Mouse (Mus musculus) embryonic facial prominence, embryonic 10.5 days (tissue): Measurements from ENCODE around the gene Ankrd35. TPM values are rescaled to one million over a fixed set of nuclear protein-coding genes. Genes with fewer than 3 reads are reported as not detected.
A peak's percentile ranks its signal among the peaks of the same experiment; 100 is the strongest.
"Not testable (repeated sequence)": the region's sequence is repeated elsewhere in the genome, so short reads cannot be mapped to it uniquely, and the experiment has no call there.

ENCODE experiments used
- DNase-seq: peaks from one replicate; pipeline ENCODE4 v3.0.0-alpha.2; 2017; ENCODE audit warnings: low spot score
- H3K27ac ChIP-seq: fragments of 300-500 bp; sonication (generic); replicated peaks from 2 replicates; pipeline ENCODE4 v1.5.1; 2016; ENCODE audit warnings: mild to moderate bottlenecking
- H3K27me3 ChIP-seq: fragments of 300-500 bp; sonication (generic); replicated peaks from 2 replicates; pipeline ENCODE4 v1.6.1; 2016; ENCODE audit warnings: low read depth, mild to moderate bottlenecking; ENCODE audit not compliant: poor library complexity, severe bottlenecking
- H3K36me3 ChIP-seq: fragments of 300-500 bp; sonication (generic); replicated peaks from 2 replicates; pipeline ENCODE4 v1.6.1; 2016; ENCODE audit warnings: mild to moderate bottlenecking, moderate library complexity
- H3K4me1 ChIP-seq: fragments of 300-500 bp; sonication (generic); 2 replicates; pipeline ENCODE4 v1.6.1; 2016
- H3K4me3 ChIP-seq: fragments of 300-500 bp; sonication (generic); 2 replicates; pipeline ENCODE4 v1.5.1; 2016; ENCODE audit warnings: mild to moderate bottlenecking, moderate library complexity
- H3K9me3 ChIP-seq: fragments of 300-500 bp; sonication (generic); 2 replicates; pipeline ENCODE4 v1.6.1; 2016; ENCODE audit warnings: mild to moderate bottlenecking
- WGBS: fragments of 180-500 bp; shearing (Covaris S2); methylation state at CpG from one replicate; pipeline ENCODE4 v1.1.7; 2016; 5-methylcytosine and 5-hydroxymethylcytosine counted together
- polyA plus RNA-seq: library from polyadenylated mRNA; unstranded; fragments of >200 nt; fragmentation: Nextera tagmentation; extraction: Ambion mirVana; gene quantifications from 2 replicates; pipeline ENCODE4 v1.2.1, GENCODE M21; 2016

Ankrd35 gene
- polyA plus RNA-seq, 1 experiment from 2014 or later = 0.11 TPM

DNA sequence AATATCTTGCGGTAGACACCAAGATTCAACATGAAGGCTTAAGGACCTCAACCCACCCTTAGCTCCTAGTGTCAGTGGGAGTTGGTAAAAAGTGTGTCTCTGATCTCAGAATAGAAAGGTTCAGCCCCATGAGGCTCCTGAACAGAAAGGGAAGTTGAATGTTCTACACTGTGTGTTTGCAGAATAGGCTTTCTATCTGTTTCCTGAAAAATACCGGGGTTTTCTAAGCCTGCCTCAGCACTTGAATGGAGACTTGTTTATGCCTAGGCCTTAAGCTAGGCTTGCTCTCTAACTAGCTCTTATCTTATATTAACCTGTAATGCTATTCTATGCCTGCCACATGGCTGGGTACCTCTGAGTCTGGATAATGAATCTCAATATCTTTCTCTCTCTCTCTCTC, 9.0 kb upstream of the Ankrd35 start:
- Histone ChIP-seq H3K4me1 (peaks cover 19% of the 10 kb centered on the region), H3K36me3 (peaks cover 12% of the 10 kb centered on the region; the same call in 1 of the 2 replicates), H3K4me3 (no peak overlapping the region), H3K9me3 (no peaks in the 10 kb centered on the region), H3K27me3 (peaks cover 6% of the 10 kb centered on the region; the same call in 1 of the 2 replicates), H3K27ac (no peak overlapping the region)
- no peak for DNase-seq
- WGBS = 86% methylated on average over 2 of the region's 2 CpGs

DNA sequence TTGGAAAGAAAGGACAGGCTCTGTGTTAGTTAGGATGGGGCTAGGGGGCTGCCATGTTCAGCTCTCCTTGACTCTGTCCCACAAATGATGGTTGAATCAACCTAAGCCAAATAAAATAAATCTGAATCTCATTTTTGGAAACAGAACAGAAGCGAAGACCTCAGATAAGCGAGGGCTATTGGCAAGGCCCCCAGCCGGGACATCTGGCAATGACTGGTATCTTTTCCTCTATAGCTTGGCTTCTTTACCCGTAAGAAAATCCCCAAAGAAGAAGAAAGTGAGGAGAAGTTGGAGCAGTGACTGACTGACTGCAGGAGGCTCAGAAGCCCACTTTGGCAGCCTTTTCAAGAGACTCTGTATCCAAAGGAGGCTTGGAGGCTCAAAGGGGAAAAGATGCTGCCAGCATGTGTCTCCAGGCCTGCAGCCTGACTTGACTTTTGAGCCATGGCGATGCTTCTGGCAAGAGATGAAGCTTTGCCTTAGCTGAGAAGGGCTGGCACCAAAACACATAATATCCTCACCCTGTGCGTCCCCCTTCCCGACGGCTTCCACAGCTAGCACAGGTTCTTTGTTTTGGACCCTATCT, 7.1 kb upstream of the Ankrd35 start:
- peak overlapping the region; percentile 48 for H3K4me3 ChIP-seq
- H3K9me3 ChIP-seq = no peaks in the 10 kb centered on the region
- H3K27ac ChIP-seq = peak overlapping the region; percentile 75
- H3K4me1 ChIP-seq = peaks cover 19% of the 10 kb centered on the region
- 0 out of 2 replicates have a peak, but pooled peaks cover 1% of the 10 kb centered on the region for H3K36me3 ChIP-seq
- H3K27me3 ChIP-seq = peaks cover 6% of the 10 kb centered on the region; the same call in 1 of the 2 replicates
- 46% methylated on average over 8 of the region's 8 CpGs for WGBS
- DNase-seq = no peak

DNA sequence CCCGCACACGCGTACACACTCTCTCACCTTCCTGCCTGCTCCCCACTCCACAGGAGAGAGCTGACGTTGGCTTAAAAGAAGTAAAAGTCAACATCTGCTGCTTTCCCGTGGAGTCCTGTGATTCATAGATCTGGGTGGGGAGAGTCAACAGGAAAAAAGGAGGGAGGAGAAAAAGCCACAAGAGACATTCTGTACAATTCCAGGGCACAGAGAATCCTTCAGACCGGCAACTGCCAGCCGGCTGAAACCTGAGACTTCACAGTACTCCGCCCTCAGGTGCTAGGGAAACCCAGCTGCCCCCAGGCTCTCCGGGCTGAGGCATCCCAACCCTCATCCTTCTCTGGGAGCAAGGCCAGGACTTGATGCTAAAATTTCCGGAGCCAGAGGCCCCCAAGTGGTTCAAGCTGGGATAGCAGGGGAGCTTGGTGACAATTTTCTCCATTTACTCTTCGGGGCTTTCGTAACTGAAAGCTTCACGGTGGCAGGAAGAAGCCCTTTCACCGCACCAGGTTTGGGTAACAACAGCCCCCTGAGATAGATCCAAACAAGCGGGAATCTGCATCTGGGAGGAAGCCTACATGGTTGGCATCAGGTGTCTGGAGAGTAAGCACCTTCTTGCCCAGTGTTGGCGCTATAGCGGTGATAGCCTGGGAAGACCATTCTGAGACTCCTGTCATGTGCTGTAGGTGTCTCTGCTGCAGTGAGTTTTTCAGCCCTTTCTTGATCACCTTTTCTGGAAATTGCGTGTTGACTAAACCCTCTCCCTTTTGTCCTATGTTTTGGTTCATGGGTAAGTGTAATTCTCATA, 6.3 kb upstream of the Ankrd35 start:
- H3K27ac ChIP-seq = peak overlapping the region; percentile 75
- H3K36me3 ChIP-seq = no peaks in the 10 kb centered on the region
- H3K4me1 ChIP-seq = peaks cover 19% of the 10 kb centered on the region
- H3K27me3 ChIP-seq = peaks cover 6% of the 10 kb centered on the region; the same call in 1 of the 2 replicates
- peak; percentile 90 for DNase-seq
- 8% methylated on average over 15 of the region's 18 CpGs for WGBS
- peak overlapping the region; percentile 48 for H3K4me3 ChIP-seq
- no peaks in the 10 kb centered on the region for H3K9me3 ChIP-seq

DNA sequence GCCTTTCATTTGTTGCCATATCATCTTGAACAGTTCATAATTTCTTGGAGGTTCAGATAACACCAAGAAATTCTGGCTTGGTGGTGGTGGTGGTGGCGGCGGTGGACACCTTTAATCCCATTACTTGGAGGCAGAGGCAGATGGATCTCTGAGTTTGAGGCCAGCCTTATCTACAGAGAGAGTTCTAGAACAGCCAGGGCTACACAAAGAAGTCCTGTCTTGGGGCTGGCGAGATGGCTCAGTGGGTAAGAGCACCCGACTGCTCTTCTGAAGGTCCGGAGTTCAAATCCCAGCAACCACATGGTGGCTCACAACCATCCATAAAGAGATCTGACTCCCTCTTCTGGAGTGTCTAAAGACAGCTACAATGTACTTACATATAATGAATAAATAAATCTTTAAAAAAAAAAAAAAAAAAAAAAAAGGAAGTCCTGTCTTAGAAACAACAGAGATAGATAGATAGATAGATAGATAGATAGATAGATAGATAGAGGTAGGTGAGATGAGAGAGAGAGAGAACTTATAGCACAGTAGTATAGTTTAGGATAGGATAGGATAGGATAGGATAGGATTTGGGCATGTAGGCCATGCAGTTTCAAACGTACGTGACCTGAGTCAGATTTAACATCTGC, 4.1 kb upstream of the Ankrd35 start:
- WGBS = 85% methylated on average over 7 of the region's 7 CpGs

DNA sequence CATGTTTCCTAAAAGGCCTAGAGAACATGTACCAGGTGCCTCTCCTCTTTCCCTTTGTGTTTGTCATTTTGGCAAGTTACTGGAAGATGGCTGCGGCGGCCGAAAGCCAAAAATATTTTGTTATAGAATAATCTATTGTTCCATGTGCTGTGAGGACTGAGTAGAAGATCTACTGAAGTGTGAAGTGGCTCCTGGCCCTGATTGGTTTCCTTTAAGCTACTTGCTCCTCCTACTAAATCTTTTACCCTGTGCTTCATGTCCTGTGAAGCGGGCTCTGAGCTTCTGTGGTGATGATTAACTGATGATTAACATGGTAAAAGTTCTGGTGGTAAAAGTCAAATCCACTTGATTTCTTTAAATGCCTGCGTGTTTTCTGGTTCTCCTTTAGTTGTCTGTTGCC, 3.0 kb upstream of the Ankrd35 start:
- Histone ChIP-seq H3K27me3 (peaks cover 24% of the 10 kb centered on the region), H3K4me3 (no peak overlapping the region), H3K27ac (no peak overlapping the region), H3K4me1 (peaks cover 32% of the 10 kb centered on the region), H3K36me3 (no peaks in the 10 kb centered on the region), H3K9me3 (no peaks in the 10 kb centered on the region)
- no peak for DNase-seq
- WGBS = 95% methylated on average over 5 of the region's 5 CpGs

More for the DNA sequence above, 4.1 kb upstream of the Ankrd35 start:
- H3K4me1 ChIP-seq = peaks cover 32% of the 10 kb centered on the region
- not testable (repeated sequence) for H3K4me3 ChIP-seq, H3K27ac ChIP-seq, H3K36me3 ChIP-seq, H3K9me3 ChIP-seq, DNase-seq
- H3K27me3 ChIP-seq = peaks cover 13% of the 10 kb centered on the region

DNA sequence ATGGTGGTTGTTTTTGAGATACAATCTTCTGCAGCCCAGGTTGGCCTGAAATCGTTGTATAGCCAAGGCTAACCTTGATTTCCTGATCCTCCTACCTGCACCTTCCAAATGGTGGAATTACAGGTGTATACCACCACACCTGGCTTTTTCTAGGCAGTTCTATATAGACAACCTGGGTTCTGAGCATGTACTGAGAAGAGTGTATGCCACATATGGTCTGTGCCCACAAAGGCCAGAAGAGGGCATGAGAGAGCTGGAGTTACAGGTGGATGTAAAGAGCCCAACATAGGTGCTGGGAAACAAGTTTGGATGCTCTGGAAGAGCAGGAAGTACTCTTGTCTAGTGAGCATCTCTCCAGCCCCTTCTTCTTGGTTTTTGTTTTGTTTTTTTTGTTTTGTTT, 2.6 kb upstream of the Ankrd35 start:
- 42% methylated on average over 1 of the region's 1 CpGs for WGBS
- Histone ChIP-seq H3K27me3 (peaks cover 27% of the 10 kb centered on the region), H3K27ac (no peak overlapping the region), H3K36me3 (no peaks in the 10 kb centered on the region), H3K9me3 (no peaks in the 10 kb centered on the region), H3K4me1 (peaks cover 32% of the 10 kb centered on the region), H3K4me3 (no peak overlapping the region)
- DNase-seq = no peak

DNA sequence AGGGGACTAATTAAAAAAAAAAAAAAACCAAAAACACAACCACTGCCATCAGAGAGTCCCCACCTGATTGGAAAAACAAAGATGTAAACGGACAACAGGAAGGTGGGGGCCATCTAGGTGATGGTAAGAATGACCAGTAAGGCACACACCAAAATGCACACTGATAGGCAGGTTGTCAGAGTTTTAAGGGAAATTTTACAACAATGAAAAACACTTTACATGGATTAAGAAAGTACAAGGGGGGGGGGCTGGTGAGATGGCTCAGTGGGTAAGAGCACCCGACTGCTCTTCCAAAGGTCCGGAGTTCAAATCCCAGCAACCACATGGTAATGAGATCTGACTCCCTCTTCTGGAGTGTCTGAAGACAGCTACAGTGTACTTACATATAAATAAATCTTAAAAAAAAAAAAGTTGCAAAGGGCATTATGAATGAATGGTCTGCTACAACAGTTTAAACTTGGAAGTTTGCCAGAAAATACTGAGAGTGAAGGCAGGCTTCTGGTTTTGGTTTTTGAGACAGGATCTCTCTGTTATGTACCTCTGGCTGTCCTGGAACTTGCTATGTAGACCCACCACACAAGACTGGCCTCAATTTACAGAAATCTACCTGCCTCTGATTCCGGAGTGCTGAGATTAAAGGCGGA, 1.4 kb upstream of the Ankrd35 start:
- no peaks in the 10 kb centered on the region for H3K36me3 ChIP-seq
- no peak overlapping the region for H3K4me3 ChIP-seq
- 94% methylated on average over 5 of the region's 5 CpGs for WGBS
- H3K4me1 ChIP-seq = peaks cover 24% of the 10 kb centered on the region
- no peak for DNase-seq
- H3K9me3 ChIP-seq = no peaks in the 10 kb centered on the region
- no peak overlapping the region for H3K27ac ChIP-seq
- H3K27me3 ChIP-seq = peaks cover 27% of the 10 kb centered on the region

DNA sequence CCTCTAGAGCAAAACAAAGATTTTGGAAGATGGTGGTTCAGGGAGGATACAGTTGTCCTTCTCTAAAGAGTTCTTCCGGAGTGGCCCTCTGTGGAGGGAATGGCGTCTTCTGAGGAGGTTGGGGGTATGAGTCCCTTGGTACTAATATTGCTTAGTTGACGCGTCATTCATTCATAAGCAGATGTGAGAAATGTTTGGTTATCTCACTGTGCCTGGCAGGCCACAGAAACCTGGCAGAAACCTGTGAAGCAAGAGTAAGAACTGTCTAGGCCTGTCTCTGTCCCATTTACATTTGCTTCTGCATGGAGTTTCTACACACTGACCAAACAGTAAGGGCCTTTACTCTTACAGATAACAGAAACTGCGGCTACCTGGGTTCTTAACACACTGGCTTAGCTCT, 1.6 kb downstream of the Ankrd35 start:
- Histone ChIP-seq H3K36me3 (no peaks in the 10 kb centered on the region), H3K4me1 (peaks cover 33% of the 10 kb centered on the region), H3K27me3 (peaks cover 22% of the 10 kb centered on the region), H3K27ac (no peak overlapping the region), H3K9me3 (no peaks in the 10 kb centered on the region), H3K4me3 (no peak overlapping the region)
- 92% methylated on average over 5 of the region's 5 CpGs for WGBS
- DNase-seq = no peak

DNA sequence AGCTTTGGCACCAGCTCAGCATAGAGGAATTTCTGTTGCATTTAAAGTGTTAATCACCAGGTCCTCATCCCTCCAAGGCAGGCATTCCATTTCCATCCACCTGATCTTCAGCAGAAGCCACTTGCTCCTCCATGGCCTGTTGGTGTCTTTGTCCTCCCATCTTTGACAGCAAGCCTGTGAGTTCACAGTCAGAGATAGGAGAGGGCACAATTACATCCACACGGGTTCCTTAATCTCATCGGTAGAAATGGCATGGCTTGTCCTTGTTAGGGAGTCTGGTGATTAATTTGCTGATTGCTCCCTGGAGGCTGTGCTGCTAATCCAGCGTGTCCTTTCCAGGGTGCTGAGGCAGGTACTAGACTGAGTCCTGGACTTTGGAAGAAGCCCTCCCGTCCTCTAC, 3.6 kb downstream of the Ankrd35 start:
- no peak for DNase-seq
- no peaks in the 10 kb centered on the region for H3K36me3 ChIP-seq
- H3K27ac ChIP-seq = no peak overlapping the region
- peaks cover 33% of the 10 kb centered on the region for H3K4me1 ChIP-seq
- H3K4me3 ChIP-seq = no peak overlapping the region
- peaks cover 29% of the 10 kb centered on the region for H3K27me3 ChIP-seq
- WGBS = 71% methylated on average over 4 of the region's 4 CpGs
- no peaks in the 10 kb centered on the region for H3K9me3 ChIP-seq

DNA sequence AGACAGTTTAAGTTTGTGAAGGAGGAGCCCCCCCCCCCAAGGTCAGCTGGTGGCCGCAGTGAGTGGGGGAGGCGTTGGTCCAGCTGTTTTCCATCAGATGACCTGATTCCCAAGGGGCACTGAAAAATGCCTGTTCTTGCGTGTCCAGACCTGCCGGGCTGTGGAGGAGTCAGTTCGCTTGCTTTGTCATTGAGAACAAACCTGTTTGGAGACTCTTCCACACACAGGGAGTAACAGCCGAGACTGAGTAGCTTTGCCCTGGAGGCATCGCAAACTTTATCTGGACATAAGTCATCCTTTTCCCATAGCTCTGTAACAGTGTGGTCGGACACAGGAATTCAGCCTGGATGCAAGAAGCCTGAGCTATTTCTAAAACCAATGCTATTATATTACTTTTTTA, 4.5 kb downstream of the Ankrd35 start:
- WGBS = 33% methylated on average over 8 of the region's 8 CpGs
- no peaks in the 10 kb centered on the region for H3K36me3 ChIP-seq
- peaks cover 38% of the 10 kb centered on the region for H3K4me1 ChIP-seq
- peak overlapping the region; percentile 44; the same call in 1 of the 2 replicates for H3K27ac ChIP-seq
- no peaks in the 10 kb centered on the region for H3K9me3 ChIP-seq
- peak overlapping the region; percentile 12; the same call in 1 of the 2 replicates for H3K4me3 ChIP-seq
- peaks cover 39% of the 10 kb centered on the region for H3K27me3 ChIP-seq
- peak; percentile 68 for DNase-seq

DNA sequence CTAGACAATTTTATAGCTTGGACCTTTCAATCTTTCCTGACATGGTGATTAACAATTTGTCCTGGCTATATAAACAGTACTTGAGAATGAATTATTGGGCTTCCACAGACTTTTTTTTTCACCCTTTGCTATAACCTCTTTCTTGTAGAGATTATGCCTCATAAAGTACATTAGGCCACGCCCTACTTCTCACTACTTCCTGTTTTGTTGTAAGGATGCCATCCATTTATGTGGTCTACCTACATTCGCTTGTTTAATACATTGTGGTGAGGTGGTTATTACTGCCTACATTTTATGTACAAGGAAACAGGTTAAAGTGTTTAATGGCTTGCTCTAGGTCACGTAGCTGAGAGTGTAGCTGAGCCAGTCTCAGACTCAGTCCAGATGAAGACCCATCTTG, 5.2 kb downstream of the Ankrd35 start:
- H3K27ac ChIP-seq = no peak overlapping the region
- H3K36me3 ChIP-seq = no peaks in the 10 kb centered on the region
- DNase-seq = no peak
- H3K9me3 ChIP-seq = no peaks in the 10 kb centered on the region
- no peak overlapping the region for H3K4me3 ChIP-seq
- H3K27me3 ChIP-seq = peaks cover 45% of the 10 kb centered on the region
- peaks cover 32% of the 10 kb centered on the region for H3K4me1 ChIP-seq
- 88% methylated on average over 3 of the region's 3 CpGs for WGBS

DNA sequence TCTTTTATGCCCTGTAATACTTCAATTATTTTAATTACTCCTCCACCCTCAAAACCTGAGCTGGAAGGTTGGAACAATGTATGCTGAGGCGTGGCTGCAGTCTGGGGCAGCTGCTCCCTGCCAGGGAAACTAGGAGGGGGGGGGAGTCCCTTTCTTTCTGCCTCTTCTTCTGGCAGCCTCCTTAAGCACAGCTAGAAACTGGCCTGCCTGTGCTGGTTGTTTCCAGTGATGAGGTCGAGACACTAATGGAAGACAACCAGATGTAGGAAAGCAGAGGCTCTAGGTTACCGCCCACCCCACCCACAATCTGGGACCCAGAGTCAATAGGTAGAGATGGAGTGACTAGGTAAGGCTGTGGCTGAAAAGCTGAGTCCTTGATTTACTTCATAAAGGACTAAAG, 5.8 kb downstream of the Ankrd35 start:
- Histone ChIP-seq H3K36me3 (no peaks in the 10 kb centered on the region), H3K27ac (0 out of 2 replicates have a peak overlapping the region, but pooled peaks have one; percentile 4), H3K9me3 (no peaks in the 10 kb centered on the region), H3K4me1 (peaks cover 26% of the 10 kb centered on the region), H3K4me3 (no peak overlapping the region), H3K27me3 (peaks cover 45% of the 10 kb centered on the region)
- 48% methylated on average over 3 of the region's 3 CpGs for WGBS
- DNase-seq = no peak
